Mouse (Mus musculus) megakaryocyte progenitor cell, adult 5-6 weeks (primary cell): ENCODE results near the gene Ablim1. TPM values are rescaled to one million over a fixed set of nuclear protein-coding genes. Genes with fewer than 3 reads are reported as not detected.

Experiments used
- ATAC-seq: replicated peaks from 2 replicates; pipeline ENCODE4 v1.8.0; 2016; ENCODE audit warnings: mild to moderate bottlenecking, moderate TSS enrichment, inconsistent platforms; ENCODE audit not compliant: poor library complexity
- total RNA-seq, 2 experiments: library from RNA; stranded (forward) in 1 of 2; stranded (reverse) in 1 of 2; fragments of 157-497, 149-512 nt in 1 of 2; fragments of 200-1000 nt in 1 of 2; gene quantifications; 2 replicates each; pipeline versions ENCODE4 v1.2.3 to v1.2.4; 2015 to 2017

The Ablim1 gene
- total RNA-seq, 2 experiments from 2014 or later: 6.7 to 7.0 TPM

DNA sequence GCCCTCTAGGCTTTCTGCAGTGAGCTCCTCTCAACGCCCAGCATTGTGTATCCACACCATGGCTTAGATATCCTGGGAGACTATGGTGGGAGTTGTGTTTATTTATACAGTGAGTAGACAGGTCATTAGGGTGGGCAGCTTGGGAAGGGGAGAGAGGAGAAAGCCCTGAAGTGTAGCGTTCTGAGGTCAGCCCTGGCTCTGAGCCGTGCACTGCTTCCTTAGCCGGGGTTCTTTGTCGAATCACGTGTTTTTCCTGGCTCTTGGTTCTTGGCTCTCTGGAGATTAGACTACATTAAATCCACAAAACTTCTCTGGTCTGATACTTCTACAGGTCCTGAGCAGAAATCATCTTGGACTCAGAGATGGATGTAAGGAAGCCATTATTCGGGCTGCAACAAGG is 205.1 kb downstream of the Ablim1 start:
- no peak for ATAC-seq

DNA sequence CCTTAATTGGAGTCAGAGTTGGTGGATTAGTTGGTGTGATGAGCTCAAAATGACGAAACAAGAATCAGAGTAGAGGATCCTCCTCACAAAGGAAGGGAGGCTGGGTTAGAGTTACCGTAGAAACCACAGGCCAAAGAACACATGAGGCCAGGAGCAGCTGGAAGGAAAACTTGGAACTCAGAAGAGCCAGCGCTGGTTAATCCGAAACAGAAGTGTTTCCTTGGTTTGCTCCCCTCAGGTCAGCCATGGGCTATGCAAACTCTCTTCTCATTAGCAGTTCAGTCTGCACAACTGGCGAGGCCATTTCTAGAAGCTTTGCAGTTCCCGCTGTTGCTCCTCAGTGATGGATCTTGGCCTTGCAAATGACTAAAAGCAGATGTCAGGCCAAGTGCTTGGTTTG is 208.2 kb downstream of the Ablim1 start:
- ATAC-seq: no peak

DNA sequence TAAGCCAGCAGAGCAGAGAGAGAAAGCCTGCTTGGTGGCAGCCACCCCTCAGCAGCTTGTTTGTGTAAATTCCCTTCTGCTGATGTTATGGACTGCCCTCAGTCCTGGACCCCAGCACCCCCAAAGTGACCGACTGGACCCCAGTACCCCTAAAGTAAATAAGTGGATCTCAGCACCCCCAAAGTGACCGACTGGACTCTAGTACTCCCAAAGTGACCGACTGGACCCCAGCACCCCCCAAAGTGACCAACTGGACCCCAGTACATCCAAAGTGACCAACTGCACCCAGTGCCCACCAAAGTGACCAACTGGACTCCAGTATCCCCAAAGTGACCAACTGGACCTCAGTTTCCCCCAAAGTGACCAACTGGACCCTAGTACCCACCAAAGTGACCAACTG is 208.7 kb downstream of the Ablim1 start:
- ATAC-seq: no peak

DNA sequence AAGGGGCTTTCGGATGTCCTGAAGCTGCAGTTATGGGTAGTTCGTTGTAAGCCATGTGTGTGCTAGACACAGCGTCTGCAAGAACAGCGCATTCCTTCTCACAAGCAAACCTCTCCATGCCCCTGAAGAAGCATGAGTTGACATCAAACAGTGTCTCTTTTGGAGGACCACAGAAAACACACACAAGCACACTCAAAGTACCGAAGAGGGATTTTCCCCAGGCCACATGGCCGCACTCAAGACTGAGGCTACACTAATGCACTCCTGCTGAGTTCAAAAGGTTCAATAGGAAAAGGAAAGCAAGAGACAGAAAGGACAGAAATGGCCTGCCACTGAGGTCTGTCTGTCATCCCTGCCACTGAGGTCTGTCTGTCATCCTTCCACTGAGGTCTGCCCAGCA is 209.6 kb downstream of the Ablim1 start:
- no peak for ATAC-seq

DNA sequence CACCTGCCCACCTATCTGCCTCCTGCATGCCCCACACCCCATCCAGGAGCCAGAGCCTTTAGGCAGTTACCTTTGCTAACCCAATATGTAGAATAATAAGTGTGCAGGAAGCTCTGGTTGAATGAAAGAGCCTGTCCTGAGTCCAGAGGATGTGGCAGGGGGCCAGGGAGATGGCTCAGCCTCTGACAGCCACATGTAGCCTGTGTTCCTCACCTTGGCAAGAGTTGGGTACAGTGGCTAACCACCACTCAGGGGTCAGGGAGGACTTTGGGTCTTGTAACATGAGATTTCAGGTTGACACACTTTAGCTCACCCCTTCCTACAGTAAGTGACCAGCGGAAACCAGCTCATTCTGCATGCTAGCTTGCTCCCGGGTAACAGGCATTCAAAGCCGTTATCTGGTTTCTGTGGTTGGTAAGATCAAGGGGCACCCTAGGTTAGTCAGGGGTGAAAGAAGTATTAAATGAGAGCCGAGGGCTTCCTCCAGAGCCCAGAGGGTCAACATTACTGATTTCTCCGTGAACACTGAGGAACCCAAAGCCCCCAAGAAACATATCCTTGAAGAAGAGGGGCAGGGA is 210.5 kb downstream of the Ablim1 start:
- peak; percentile 31; the same call in 1 of the 2 replicates for ATAC-seq

DNA sequence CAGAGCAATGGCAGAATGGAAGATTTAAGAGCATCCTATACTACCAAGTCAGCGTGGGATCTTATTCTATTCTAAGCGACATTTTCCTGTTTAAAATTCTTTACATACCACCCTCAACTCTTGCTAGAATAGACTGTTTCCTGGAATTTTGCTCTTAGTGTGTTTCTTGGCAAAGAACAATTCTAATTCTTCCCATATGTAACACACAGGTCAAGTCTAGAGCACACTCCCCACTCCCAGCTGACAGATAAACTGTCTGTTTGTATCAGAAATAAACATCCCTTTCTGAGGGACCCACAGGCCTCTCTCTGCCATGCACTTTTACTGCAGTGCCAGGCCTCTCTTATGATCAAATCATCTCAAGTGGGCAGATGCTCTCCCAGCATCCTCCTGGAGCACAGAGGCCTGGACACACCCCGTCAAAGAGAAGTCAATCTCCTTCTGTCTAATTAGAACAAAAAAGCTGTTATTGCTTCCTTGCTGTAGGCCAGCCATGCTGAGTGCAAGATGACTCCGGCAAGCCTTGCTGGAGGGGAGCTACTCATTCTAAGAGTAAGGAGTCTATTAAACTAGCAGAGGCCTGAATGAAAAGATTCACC is 211.3 kb downstream of the Ablim1 start:
- no peak for ATAC-seq

DNA sequence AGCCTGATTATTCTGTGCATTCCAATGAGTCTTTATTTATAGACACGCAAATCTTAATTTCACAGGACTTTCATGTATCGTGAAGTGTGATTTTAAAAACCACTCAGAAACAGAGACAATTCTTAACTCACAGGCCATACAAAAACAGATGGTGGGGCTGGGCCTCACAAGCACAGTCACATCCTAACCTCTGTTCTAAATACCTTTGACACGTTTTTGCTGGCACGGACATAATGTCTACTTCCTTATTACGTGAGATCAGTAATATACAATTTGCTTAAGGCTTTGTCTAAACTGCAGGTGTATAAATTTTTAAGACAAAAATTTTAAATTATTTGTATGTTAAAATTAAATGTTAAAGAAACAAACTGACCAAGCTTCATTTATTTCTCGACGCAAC is 212.7 kb downstream of the Ablim1 start:
- no peak for ATAC-seq

DNA sequence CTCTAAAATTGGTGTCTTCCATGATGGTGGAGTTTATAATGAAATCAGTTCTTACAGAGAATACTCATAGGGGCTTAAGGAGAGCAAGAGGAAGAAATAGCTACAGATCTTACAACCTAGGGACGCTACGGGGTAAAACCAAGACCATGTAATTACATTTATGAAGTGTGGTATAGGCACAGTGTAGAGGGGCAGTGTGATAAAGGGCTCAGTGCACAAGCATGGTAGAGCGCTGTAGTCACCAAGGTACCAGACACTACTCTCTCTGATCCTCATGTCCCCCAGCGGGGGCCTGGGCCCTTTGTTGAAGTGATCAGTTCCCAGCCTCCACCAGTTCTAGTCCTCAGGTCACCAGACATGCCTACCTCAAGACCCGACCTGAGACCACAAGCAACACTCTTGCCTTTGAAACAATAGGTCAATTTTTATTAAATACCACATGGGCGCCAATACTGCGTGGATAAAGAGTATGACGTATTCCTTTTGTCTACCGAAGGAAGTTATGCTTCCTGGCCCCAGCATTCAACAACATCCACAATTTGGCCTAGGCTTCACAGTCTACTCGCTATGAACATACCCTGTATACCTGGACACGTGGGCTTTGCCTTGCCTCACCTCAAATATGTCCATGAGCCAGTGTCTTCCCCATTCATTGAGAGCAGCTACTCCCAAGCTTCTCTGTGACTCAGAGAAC is 213.8 kb downstream of the Ablim1 start:
- ATAC-seq: no peak

DNA sequence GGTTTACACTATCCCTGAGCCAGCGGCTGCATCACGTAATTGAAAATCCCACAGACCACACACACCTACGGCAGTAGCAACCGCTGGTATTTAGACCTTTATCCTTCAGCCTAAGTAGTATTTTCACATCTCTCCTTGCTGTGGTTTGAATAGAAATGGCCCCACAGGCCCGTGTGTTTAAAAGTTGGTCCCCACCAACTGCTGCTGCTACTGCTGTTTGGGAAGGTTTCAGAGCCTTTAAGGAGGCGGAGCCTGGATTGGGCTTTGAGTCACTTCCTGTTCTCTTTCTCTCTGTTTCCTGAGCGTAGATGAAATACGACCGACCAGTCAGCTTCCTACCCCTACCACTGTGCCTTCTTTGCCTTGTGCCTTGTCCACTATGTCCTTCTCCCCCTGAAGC is 214.7 kb downstream of the Ablim1 start:
- ATAC-seq: peak; percentile 54

DNA sequence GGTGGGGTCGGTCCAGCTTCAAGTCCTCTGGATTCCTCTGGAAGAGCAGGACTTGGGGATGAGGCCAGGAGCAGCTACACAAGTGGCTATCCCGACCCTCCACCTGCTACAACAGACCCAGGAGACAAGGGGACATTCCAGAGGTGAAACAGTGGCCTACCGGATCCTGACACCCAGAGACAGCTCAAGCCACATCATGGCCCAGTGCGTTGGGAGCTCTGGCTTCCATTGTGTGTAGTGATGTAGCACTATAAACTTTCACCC is 215.7 kb downstream of the Ablim1 start:
- no peak for ATAC-seq

DNA sequence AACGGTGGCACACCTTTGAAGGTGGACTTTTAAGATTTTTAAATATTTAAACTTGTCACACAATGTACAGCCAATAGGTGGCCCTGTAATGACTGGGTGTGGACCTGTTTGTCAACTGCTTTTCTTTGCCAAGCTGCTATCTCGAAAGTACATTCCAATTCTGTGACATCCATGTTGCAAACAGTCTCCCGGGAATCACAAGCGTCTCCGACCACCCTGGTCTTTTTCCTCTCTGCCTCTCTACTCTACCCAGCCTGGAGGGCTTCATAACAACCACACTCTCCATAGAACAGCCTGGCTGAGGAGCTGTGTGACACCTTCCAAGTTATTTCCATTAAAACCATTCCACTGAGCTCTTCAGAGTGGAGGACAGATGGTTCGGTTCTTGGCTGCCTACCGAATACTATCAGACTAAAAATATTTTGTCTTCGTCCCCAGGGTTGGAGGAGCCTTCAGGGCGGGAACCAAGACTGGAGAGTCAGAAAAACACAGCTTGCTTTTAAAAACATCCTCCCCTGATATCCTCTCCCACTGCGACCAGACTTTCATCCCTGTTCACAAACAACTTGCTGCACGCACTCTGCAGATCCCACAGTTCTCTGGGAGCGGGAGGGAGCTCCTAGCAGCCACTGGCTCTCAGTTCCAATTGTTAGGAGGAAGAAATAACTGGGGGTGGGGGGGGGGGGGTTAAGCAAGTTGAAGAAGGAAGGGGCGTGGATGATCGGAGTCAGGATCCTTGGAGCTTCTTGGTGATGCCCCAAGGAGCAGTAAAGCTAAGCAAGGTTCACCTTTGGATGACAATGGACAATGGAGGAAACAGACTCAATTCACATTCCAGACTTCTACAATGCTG is 216.3 kb downstream of the Ablim1 start:
- ATAC-seq: no peak

DNA sequence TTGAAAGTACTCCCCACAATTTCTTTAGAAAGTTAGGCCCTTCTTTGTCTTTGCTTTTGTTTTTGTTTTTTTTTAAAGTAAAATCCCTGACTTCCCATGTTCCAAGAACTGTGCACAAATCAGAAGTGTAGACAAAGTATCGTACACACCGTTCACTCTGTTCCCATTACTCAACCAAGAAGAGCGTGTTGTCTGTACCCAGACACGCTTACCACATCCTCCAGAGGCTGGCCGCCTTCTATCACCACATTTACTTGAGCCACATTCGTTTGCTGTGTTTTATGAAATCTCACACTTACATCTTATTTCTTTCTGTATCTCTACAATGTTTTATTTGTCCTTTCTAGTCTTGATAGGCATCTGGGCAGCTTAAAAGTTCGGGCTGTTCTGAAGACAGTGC is 219.4 kb downstream of the Ablim1 start:
- ATAC-seq: no peak

DNA sequence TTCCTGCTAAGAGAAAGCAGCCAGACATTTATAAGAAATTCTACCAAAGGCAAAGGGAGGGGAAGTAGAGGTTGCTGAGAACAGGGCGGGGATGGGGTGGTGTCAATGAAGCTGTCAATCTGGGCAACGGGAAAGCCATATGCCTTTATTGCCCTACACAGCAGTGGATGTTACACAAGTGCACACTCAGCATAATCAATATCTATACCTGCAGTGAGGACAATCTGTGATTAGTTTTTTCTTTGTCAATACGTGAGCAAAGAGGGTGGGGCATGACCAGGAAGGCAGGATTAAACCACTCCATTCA is 221.1 kb downstream of the Ablim1 start:
- ATAC-seq: no peak

DNA sequence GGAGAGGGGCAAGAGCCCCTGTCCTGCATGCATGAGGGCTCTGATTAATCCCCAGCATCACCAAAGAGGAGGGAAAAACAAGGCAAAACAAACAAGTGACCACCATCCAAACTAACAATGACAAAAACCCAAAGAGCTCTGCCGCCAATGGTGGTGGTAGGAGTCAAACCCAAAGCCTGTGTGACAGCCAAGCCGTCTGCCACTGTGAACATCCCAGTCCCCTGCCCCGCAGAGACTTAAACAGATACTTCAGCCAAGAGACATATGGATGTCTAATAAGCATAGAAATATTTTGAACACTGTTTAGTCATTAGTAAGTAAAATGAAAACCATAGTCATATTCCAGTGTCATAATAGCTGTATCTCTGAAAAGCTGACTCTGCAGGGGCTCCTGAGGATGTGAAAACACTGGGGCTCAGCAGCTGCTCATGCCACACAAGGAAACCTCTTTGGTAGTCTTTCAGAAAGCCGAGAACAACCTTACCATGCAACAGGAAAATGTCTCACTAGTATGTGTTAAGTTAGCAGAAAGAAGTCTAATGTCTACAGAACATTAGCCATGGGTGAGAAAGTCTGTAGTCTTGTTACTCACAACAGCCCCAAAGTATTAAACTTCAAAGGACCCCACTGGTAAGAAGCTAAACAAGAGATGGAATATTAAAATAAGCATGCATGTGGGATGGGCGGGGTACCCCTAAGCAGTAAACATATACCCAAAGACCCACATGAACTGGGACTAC is 221.6 kb downstream of the Ablim1 start:
- no peak for ATAC-seq

DNA sequence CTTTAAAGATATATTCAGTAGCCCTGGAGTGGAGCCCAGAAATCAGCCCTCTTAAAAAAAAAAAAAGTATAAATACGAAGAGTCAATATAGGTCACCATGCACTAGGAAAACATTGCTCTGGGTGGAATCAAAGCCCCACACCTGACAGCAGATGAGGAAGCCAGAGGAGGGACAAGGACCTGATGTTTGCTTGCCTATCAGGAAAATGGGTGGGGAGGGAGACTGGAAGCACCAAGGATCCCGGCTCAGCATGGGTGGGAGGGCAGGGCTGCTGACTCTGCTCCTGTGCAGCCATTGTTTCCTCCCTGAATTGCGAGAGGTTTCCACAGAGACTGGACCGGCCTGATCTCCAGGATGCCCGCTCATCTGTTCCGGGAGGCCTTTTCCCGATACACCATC is 223.4 kb downstream of the Ablim1 start:
- ATAC-seq: no peak

DNA sequence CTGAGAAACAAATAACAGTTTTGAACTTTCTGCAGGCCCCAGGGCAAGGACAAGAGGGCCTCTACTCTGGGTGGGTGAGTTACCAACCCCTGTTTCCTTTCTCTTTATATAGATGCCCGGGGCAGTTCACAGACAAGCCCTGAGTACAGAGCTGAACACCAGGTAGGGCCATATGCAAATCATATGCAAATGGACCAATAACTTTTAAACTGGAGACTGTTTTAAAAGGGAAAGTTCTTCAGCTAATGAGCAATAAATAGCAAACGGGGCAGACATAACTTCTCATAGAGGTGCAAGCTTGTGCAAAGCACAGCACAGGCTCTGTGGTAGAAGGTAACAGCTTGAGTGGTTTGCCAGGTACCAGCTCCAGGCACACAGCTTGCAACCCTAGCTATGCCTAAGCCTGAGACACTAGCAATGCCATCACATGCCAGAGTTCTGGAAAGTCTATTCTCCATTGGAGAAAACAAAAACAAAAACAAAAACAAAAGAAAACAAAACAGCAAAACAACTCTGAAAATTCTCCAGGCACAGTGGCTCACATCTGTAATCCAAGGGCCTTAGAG is 225.8 kb downstream of the Ablim1 start:
- no peak for ATAC-seq

DNA sequence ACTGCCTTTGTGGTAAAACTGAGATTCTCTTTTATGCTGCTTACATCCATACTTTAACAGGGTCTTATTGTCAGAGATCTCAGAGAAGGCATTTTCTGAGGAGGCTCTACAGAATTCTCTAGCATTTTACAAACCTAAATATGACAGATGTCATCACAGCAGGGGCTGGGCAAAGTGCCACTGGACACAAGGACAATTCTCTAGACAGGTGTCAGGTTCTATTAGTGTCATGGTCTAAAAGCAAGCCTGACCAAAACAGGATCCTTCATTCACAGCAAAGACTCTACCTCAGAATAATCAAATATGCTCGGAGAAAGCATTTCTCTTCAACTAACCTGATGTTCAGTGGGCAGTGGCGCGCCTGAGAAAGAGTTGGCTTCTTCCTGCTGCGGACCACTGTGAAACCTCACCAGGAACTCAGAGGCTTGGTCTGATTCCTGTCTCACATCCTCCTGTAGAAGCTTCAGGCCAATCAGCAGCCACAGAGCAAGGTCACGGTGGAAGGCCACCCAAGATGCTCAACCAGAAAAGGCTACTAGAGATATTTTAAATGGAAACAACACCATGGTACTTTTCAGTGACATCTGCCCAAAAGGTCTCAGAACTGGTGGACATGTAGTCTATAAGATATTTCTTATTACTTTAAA is 230.1 kb downstream of the Ablim1 start:
- no peak for ATAC-seq

DNA sequence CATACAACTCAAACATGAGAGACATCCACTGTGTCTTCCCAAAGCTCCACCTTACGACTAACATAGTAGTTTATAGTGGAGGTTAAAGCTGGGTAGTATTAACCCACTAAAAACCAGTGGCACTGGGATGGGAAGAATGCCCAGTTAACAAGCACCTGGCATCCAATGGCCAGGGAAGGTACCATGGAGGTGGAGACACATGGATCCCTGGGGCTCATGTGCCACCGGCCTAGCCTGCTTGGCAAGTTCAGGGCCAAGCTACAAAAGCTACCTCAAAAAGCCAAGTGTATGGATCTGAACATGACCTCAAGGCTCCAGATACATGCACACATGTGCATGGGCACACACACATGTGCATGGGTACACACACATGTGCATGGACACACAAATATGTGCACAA is 230.8 kb downstream of the Ablim1 start:
- ATAC-seq: no peak

DNA sequence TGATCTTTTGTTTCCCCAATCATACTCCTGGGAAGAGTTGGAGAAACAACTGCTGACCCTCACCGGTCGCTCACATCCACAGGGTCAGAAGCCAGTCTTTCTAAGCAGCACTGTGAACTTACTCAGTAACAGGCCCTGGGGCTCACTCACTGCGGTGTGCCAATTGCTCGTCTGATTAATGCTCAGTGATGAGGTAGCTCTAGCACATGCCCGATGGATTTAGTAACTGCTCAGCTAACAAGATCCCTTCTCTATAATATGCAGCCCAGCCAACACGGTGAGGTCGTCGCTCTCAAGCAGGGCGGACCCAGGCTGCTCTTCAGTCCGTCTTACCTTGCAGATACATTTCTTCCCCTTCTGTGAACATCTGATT is 231.6 kb downstream of the Ablim1 start:
- ATAC-seq: no peak

DNA sequence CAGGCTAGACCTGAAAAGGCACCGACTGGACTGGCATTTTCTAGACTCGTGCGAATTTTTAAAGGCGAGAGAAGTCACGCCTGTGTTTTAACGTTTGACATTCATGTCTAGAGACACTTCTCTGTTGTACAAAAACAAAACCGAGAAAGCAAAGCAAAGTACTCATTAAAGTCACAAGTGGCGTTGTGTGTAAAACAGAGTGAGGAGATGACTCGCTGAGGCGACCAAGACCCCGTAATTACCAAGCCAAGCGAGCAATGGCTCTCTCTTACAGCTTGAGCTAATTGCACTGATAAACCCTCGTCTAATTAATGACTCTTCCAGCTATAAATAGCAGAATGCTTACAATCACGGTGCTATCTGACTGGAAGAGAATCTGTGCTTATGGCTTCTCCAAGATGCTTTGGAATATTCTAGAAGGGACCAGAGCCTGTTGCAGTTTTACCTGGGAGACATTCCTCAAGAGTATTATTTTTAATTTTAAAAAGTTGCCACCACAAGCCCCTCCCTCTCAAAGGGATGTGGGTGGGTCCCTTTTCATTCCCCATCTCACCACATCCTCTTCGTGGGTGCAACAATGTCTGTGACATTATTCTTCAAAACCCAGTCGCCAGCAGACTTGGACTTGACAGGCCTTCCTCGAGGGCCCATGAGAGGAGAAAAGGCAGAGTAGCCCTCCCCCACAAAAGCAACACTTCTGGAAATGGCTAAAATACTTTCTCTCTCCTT is 232.1 kb downstream of the Ablim1 start:
- ATAC-seq: 0 out of 2 replicates have a peak, but pooled peaks have one; percentile 31
